Mouse (Mus musculus) lung, postnatal 10 days (tissue): ENCODE data around the gene Phldb1.
A peak's percentile ranks its signal among the peaks of the same experiment; 100 is the strongest.
"Not testable (repeated sequence)": the region's sequence is repeated elsewhere in the genome, so short reads cannot be mapped to it uniquely, and the experiment has no call there.

Experiments
- DNase-seq: peaks from one replicate; pipeline ENCODE4 v3.0.0; 2021

Gene Phldb1

GRCm38 (mm10) chr9:44734524-44735494 lies at the start of gene Phldb1:
TSS of gene Phldb1 (minus strand) at chr9:44735198.
- peak; percentile 90 for DNase-seq

GRCm38 (mm10) chr9:44772750-44773651 lies 38.0 kb upstream of the Phldb1 start:
- peak; percentile 97 for DNase-seq

DNA sequence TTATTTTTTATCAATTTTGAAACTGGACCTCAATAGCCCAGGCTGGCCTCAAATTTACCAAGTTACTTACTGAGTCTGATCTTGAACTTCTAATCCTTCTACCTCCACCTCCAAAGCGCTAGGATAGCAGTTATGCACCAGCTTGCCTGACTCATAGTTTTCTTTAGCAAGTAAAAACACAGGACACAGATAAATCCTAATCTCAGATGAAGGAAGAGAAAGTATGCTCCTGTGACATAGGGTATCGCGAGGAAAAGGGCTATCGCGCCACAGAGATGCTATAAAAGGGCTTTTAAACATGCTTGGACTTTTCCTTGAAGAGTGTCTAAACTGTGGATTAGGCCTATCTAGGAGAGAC lies 37.4 kb upstream of the Phldb1 start:
- no peak for DNase-seq

- no peak for DNase-seq
Measured at GRCm38 (mm10) chr9:44771376-44771775, 36.4 kb upstream of the Phldb1 start.

GRCm38 (mm10) chr9:44768029-44768394 lies 33.0 kb upstream of the Phldb1 start:
- DNase-seq = not testable (repeated sequence)

DNA sequence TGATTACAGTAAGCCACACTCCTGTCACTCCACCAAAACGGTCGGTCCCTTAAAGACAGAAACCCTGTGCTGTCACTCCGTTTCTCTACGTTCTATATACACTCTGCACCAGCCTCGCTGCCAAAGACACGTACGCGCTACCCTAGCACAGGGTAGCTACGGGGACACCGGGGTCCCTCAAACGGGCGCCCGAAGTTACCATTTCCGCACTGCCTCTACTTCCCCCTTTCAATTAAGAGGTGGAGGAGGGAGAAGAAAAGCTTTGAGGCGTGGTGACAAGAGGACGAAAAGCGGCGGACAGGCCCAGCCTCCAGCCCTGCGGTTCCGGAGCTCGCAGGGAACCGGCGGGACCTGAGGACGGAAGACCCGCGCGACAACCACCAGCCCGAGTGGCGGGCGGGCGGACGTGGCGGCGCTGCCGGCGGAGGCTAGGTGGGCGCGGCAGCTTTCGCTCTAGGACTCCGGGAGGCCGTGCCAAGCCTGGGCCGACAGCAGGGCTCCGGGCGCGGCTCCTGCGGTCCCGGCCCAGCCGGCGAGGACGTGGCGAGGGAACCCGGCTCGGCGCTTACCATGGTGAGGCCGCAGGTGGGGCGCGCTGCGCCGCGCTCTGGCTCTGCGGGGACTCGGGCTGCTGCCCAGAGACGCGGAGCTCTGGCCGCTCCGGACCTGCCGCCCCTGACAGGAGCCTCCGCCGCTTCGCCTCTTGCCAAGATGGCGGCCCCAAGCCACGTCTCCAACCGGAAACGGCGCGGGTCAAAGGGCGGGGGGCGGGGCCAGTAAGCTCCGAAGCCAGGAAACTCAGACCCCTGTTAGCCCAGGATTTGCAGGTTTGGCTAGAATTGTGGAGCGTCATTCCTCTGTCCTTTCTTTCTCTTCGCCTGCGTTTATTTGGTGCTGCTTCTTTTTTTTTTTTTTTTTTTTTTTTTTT lies 32.4 kb upstream of the Phldb1 start, which contains the start of the genes Arcn1 and Ift46:
TSS of gene Arcn1 (minus strand) at position 745 of the 928 bp plus-strand sequence.
TSS of gene Ift46 (plus strand) at position 808 of the 928 bp plus-strand sequence.
- peak; percentile 85 for DNase-seq

DNA sequence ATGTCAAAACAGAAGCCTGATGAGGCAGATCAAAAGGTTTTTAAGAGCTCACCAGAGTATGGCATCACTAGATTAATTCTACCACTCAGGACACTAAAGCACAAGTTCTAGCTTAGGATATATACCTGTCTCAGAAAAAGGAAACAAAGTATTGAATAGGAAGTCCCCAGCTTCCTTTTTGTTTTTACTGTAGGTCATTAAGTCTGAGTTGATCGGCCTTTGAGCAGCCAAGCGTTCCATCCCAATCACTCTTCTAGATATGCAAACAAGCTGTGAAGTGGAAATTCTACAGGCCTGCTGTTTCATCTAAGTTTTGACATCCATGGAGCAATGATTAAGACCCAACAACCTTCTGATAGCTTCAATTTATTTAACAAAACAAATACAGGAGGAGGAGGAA lies 25.9 kb upstream of the Phldb1 start:
- DNase-seq = no peak

DNA sequence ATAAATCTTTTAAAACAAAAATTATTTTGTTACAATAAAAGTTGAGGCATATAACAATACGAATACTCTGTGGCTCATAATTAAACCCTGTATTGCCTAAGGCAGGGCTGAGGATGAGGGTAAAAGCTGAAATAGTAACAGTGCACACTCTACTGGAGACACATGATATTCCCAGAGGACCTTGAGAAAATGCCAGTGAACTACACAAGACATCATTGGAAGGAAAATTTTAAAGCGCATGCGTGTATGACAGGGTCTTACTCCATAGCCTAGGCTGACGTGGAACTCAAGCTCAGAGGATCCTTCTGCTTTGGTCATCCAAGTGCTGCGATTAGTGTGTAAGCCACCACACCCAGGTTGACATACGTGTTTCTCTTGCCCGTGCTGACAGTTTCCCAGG lies 13.5 kb upstream of the Phldb1 start:
- DNase-seq = peak; percentile 54

DNA sequence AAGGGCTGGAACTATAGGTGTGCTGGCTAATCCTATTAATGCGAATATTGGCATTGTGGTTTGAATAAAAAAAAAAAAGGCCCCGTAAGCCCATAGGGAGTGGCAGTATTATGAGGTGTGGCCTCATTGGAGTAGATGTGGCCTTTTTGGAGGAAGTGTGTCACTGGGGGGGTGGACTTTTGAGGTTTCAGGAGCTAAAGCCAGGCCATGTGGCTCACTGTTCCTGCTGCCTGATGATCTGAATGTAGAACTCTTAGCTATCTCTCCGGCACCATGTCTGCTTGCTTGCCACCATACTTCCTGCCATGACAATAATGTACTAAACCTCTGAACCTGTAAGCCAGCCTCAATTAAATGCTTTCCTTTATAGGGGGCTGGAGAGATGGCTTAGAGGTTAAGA lies 12.3 kb upstream of the Phldb1 start:
- no peak for DNase-seq

GRCm38 (mm10) chr9:44746666-44747065 lies 11.7 kb upstream of the Phldb1 start:
- no peak for DNase-seq

GRCm38 (mm10) chr9:44745371-44745770 lies 10.4 kb upstream of the Phldb1 start:
- DNase-seq = no peak

DNA sequence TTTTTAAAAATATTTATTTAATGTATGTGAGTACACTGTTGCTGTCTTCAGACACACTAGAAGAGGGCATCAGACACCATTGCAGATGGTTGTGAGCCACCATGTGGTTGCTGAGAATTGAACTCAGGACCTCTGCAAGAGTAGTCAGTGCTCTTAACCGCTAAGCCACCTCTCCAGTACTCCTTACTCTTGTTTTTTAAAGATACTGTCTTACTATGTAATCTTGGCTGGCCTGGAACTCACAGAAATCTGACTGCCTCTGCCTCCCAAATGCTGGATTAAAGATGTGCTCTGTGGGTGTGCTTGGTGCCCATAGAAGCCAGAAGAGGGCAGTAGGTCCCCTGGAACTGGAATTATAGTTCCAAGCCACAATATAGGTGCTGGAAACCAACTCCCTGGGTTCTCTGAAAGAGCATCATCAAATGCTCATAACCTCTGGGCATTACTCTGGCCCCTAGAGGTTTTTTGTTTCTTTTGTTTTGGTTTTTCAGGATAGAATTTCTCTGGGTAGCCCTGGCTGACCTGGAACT lies 5.7 kb upstream of the Phldb1 start:
- DNase-seq = no peak

GRCm38 (mm10) chr9:44737240-44737949 lies 2.4 kb upstream of the Phldb1 start:
- DNase-seq = peak; percentile 87

DNA sequence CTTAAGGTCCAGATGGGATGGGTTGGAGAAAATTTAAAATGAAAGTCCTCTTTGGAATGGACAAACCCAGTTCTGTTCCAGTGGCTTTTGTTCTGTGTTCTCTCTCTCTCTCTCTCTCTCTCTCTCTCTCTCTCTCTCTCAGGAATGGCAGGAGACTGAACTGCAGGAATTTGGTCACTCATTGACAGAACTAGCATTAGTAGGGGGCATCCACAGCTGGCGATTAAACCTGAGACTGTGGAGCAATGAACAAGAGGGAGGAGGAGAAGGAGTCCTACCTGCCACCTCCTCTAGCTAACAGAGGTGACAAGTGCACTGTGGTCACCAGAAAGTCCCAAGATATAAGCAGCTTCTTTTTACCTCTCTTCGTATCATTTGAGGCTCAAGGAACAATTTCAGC lies 1.3 kb upstream of the Phldb1 start:
- no peak for DNase-seq

DNA sequence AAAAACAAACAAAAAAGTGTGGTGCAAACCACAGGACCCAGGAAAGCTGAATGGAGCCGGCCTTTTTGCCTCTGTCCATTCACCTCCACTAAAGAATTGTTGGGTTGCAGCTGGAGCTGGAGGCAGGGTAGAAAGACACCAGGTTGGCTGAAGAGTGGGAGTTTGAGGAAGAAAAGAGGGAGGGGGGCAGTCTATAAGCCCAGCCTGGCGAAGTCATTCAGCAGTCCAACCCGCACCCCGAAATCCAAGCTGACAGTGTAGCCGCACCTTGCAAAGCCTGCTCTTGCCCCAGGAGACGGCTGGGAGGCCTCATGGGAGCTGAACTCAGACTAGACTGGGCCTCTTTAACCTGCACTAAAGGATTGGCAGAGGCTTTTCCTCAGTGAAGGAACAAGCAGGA lies 888 bp upstream of the Phldb1 start:
- DNase-seq = no peak

DNA sequence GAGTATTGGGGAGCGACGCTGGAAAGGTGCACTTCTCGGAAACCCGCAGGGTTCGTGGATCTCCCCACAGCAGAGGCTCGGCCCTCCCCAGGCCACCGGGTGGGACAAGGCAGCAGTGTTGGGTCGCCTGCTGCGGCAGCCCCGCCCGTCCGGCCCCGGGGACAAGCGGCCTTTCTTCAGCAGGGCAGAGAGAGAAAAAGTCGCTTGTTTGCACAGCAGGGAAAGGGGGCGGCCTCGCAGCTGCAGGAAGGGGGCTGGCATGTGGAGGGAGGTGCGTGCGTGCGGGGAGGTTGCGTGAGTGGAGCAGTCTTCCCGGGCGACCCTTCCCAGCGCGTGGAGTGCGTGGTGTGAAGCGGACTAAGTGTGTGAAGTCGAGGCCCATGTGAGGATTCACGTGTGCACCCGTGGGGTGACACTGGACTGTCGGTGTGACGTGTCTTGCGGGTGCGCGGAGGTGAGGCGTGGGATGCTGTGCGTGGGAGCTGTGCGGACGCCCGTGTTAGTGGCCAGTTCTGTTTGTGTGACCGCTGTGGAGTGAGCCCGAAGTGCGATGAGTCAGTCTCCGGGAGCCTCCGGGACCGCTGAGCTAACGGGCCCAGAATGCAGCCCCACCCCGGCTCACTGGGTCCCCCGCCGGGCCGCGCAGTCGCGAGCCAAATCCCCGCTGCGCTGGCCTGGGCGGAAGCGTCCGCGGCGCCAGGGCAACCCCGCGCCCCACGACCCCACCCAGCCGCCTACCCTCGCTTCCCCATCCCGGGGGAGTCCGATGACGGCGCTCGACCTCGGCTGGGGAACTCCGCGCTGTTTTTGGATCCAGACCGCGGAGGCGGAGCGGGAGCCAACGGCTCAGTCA lies 1.1 kb downstream of the Phldb1 start:
- peak; percentile 81 for DNase-seq

DNA sequence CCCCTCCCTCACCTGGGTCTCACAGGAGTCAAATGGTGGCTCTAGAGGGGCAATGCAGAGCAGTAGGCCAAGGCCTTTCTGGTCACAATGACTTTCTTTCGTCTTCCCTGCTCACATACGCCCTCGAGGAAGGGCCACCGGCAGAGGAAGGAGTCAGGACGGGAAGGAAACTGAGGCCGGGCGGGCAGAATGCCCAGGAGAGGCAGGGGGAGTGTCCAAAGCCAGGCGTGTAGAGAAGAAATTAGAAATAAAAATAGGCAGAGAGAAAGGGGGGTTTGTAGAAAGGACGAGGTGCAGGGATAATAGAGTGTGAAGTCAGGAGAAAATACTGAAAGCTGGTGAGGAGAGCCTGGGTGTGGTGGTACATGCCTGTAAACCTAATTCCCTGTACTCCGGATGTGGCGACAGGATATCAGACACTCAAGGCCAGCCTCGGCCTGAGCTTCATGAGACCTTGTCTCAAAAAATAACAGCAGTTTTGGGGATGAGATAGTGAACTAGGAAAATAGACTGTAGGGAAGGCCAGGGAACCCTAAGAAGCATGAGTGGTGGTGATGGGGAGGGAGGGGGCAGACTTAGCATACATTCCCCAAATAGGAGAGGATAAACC lies 2.0 kb downstream of the Phldb1 start:
- DNase-seq = peak; percentile 60

- DNase-seq = no peak
Measured at GRCm38 (mm10) chr9:44732130-44732549, 2.9 kb downstream of the Phldb1 start.

DNA sequence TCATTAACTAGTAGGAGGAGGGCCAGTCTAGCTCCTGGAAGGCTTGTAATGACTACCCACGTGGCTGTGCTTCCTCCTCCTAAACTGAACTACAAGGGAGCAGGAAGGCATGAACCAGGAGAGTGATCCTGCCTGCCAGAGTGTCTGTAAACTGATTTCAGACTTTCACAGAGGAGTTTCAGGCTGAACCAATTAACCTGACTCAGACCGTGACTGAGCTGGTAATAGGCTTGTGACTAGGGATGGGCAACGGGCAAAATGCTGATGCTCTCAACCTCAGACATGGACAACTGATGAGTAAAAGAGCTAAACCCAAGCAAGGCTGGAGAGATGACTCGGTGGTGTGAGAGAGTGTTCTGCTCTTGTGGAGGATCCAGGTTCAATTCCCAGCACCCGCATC lies 7.6 kb downstream of the Phldb1 start:
- no peak for DNase-seq
